Mouse (Mus musculus) neural tube, embryonic 11.5 days (tissue): Measurements from ENCODE around the gene Usp24. TPM values are rescaled to one million over a fixed set of nuclear protein-coding genes. Genes with fewer than 3 reads are reported as not detected.

Experiments
- ATAC-seq: fragments of 200-750 bp; cut with Nextera tagmentation; 2 replicates; pipeline ENCODE4 v1.8.0; 2017; ENCODE audit warnings: moderate number of reproducible peaks, mild to moderate bottlenecking, moderate TSS enrichment, moderate library complexity; ENCODE audit not compliant: insufficient read depth, low FRiP score, low TSS enrichment
- DNase-seq: peaks from one replicate; pipeline ENCODE4 v3.0.0-alpha.2; 2015; ENCODE audit warnings: low spot score
- H3K27ac ChIP-seq: fragments of 300-500 bp; sonication (generic); 2 replicates; pipeline ENCODE4 v1.5.1; 2014; ENCODE audit warnings: low read depth, mild to moderate bottlenecking, low read length
- H3K27me3 ChIP-seq: fragments of 300-500 bp; sonication (generic); 2 replicates; pipeline ENCODE4 v1.6.1; 2014; ENCODE audit warnings: mild to moderate bottlenecking, low read length, mixed read lengths; ENCODE audit not compliant: control insufficient read depth, insufficient read depth
- H3K36me3 ChIP-seq: fragments of 300-500 bp; sonication (generic); 2 replicates; pipeline ENCODE4 v1.6.1; 2014; ENCODE audit warnings: mild to moderate bottlenecking, low read length, moderate library complexity, mixed read lengths; ENCODE audit not compliant: control insufficient read depth, insufficient read depth
- H3K4me1 ChIP-seq: fragments of 300-500 bp; sonication (generic); 2 replicates; pipeline ENCODE4 v1.6.1; 2014; ENCODE audit warnings: low read length, mixed read lengths; ENCODE audit not compliant: control insufficient read depth, insufficient read depth
- H3K4me2 ChIP-seq: fragments of 300-500 bp; sonication (generic); 2 replicates; pipeline ENCODE4 v1.6.1; 2014; ENCODE audit warnings: low read depth, mild to moderate bottlenecking, moderate library complexity
- H3K4me3 ChIP-seq: fragments of 300-500 bp; sonication (generic); 2 replicates; pipeline ENCODE4 v1.5.1; 2014; ENCODE audit warnings: low read depth, low read length
- H3K9ac ChIP-seq: fragments of 300-500 bp; sonication (generic); 2 replicates; pipeline ENCODE4 v1.6.1; 2014; ENCODE audit warnings: mild to moderate bottlenecking, low read length
- H3K9me3 ChIP-seq: fragments of 300-500 bp; sonication (generic); 2 replicates; pipeline ENCODE4 v1.6.1; 2016; ENCODE audit warnings: low read length; ENCODE audit not compliant: control insufficient read depth
- WGBS: fragments of 180-500 bp; shearing (Covaris S2); extraction: QIAGEN DNeasy Blood & Tissue Kit; methylation state at CpG from one replicate; pipeline ENCODE4 v1.1.7; 2014; 5-methylcytosine and 5-hydroxymethylcytosine counted together
- polyA plus RNA-seq: library from polyadenylated mRNA; unstranded; fragments of >200 nt; fragmentation: Nextera tagmentation; extraction: Ambion mirVana; gene quantifications from 2 replicates; pipeline ENCODE4 v1.2.1, GENCODE M21; 2014

Gene Usp24
- polyA plus RNA-seq, 1 experiment from 2014 or later = 10.9 TPM

GRCm38 (mm10) chr4:106378839-106379572, 63.0 kb downstream of the Usp24 start:
- ATAC-seq (no peak), DNase-seq (peak; percentile 20)
- no peak overlapping the region for H3K27ac ChIP-seq
- H3K4me3 ChIP-seq = no peak overlapping the region
- no peaks in the 10 kb centered on the region for H3K9me3 ChIP-seq
- H3K36me3 ChIP-seq = peaks cover 10% of the 10 kb centered on the region; the same call in 1 of the 2 replicates
- no peaks in the 10 kb centered on the region for H3K27me3 ChIP-seq
- no peak overlapping the region for H3K4me2 ChIP-seq
- no peaks in the 10 kb centered on the region for H3K4me1 ChIP-seq
- 53% methylated on average over 14 of the region's 14 CpGs for WGBS
- no peak overlapping the region for H3K9ac ChIP-seq

- Histone ChIP-seq H3K9me3 (no peaks in the 10 kb centered on the region), H3K27ac (no peak overlapping the region), H3K4me2 (no peak overlapping the region), H3K4me3 (no peak overlapping the region), H3K4me1 (no peaks in the 10 kb centered on the region), H3K36me3 (peaks cover 13% of the 10 kb centered on the region; the same call in 1 of the 2 replicates), H3K27me3 (no peaks in the 10 kb centered on the region), H3K9ac (no peak overlapping the region)
- DNase-seq (no peak), ATAC-seq (no peak)
- WGBS = 79% methylated on average over 5 of the region's 5 CpGs
Observed at GRCm38 (mm10) chr4:106381131-106381530, 65.1 kb downstream of the Usp24 start.

GRCm38 (mm10) chr4:106389908-106390307, 73.9 kb downstream of the Usp24 start:
- H3K4me1 ChIP-seq = no peaks in the 10 kb centered on the region
- DNase-seq (no peak), ATAC-seq (no peak)
- no peaks in the 10 kb centered on the region for H3K9me3 ChIP-seq
- H3K4me2 ChIP-seq = no peak overlapping the region
- no peak overlapping the region for H3K27ac ChIP-seq
- peaks cover 16% of the 10 kb centered on the region for H3K36me3 ChIP-seq
- H3K4me3 ChIP-seq = no peak overlapping the region
- no peak overlapping the region for H3K9ac ChIP-seq
- H3K27me3 ChIP-seq = no peaks in the 10 kb centered on the region
- WGBS = 90% methylated on average over 3 of the region's 3 CpGs

GRCm38 (mm10) chr4:106409621-106410020, 93.6 kb downstream of the Usp24 start:
- WGBS = 95% methylated on average over 14 of the region's 14 CpGs
- Histone ChIP-seq H3K27ac (no peak overlapping the region), H3K27me3 (no peaks in the 10 kb centered on the region), H3K4me2 (no peak overlapping the region), H3K4me1 (no peaks in the 10 kb centered on the region), H3K9me3 (no peaks in the 10 kb centered on the region), H3K9ac (no peak overlapping the region), H3K4me3 (no peak overlapping the region), H3K36me3 (peaks cover 6% of the 10 kb centered on the region)
- DNase-seq = no peak
- no peak for ATAC-seq

GRCm38 (mm10) chr4:106419256-106419655, 103.2 kb downstream of the Usp24 start:
- no peaks in the 10 kb centered on the region for H3K4me1 ChIP-seq
- no peak overlapping the region for H3K27ac ChIP-seq

GRCm38 (mm10) chr4:106419791-106420190, 103.8 kb downstream of the Usp24 start:
- Histone ChIP-seq H3K9me3 (no peaks in the 10 kb centered on the region), H3K4me3 (no peak overlapping the region), H3K27me3 (no peaks in the 10 kb centered on the region), H3K36me3 (peaks cover 2% of the 10 kb centered on the region; the same call in 1 of the 2 replicates), H3K9ac (no peak overlapping the region), H3K4me1 (no peaks in the 10 kb centered on the region), H3K4me2 (no peak overlapping the region), H3K27ac (no peak overlapping the region)
- WGBS = 82% methylated on average over 6 of the region's 6 CpGs
- DNase-seq = no peak
- no peak for ATAC-seq

More at GRCm38 (mm10) chr4:106419256-106419655, 103.2 kb downstream of the Usp24 start:
- Histone ChIP-seq H3K36me3 (peaks cover 2% of the 10 kb centered on the region; the same call in 1 of the 2 replicates), H3K9me3 (no peaks in the 10 kb centered on the region), H3K4me2 (no peak overlapping the region), H3K4me3 (no peak overlapping the region), H3K27me3 (no peaks in the 10 kb centered on the region), H3K9ac (no peak overlapping the region)
- ATAC-seq = no peak
- 75% methylated on average over 3 of the region's 3 CpGs for WGBS
- no peak for DNase-seq

GRCm38 (mm10) chr4:106422597-106422996, 106.6 kb downstream of the Usp24 start:
- no peak overlapping the region for H3K9ac ChIP-seq
- no peak overlapping the region for H3K4me2 ChIP-seq
- no peaks in the 10 kb centered on the region for H3K9me3 ChIP-seq
- no peak overlapping the region for H3K4me3 ChIP-seq
- WGBS = 98% methylated on average over 3 of the region's 3 CpGs
- H3K36me3 ChIP-seq = peaks cover 6% of the 10 kb centered on the region
- no peak for DNase-seq
- H3K27ac ChIP-seq = no peak overlapping the region
- H3K4me1 ChIP-seq = no peaks in the 10 kb centered on the region
- H3K27me3 ChIP-seq = no peaks in the 10 kb centered on the region
- ATAC-seq = no peak

- Histone ChIP-seq H3K4me1 (no peaks in the 10 kb centered on the region), H3K4me3 (no peak overlapping the region), H3K36me3 (peaks cover 6% of the 10 kb centered on the region), H3K27ac (no peak overlapping the region), H3K9ac (no peak overlapping the region), H3K4me2 (no peak overlapping the region), H3K9me3 (no peaks in the 10 kb centered on the region), H3K27me3 (no peaks in the 10 kb centered on the region)
- ATAC-seq (no peak), DNase-seq (no peak)
- 83% methylated on average over 1 of the region's 1 CpGs for WGBS
Observed at GRCm38 (mm10) chr4:106424560-106424959, 108.5 kb downstream of the Usp24 start.

- H3K36me3 ChIP-seq = peaks cover 9% of the 10 kb centered on the region
- no peak overlapping the region for H3K4me2 ChIP-seq
- H3K4me1 ChIP-seq = no peaks in the 10 kb centered on the region
- WGBS = 81% methylated on average over 5 of the region's 5 CpGs
- H3K27ac ChIP-seq = no peak overlapping the region
- H3K9ac ChIP-seq = no peak overlapping the region
- no peak overlapping the region for H3K4me3 ChIP-seq
- ATAC-seq = no peak
- no peaks in the 10 kb centered on the region for H3K9me3 ChIP-seq
- no peaks in the 10 kb centered on the region for H3K27me3 ChIP-seq
- no peak for DNase-seq
Observed at GRCm38 (mm10) chr4:106426286-106426685, 110.3 kb downstream of the Usp24 start.
